Mouse (Mus musculus): ENCODE results near the gene Rslcan18. TPM values are rescaled to one million over a fixed set of nuclear protein-coding genes. Genes with fewer than 3 reads are reported as not detected.
"Not testable (repeated sequence)": the region's sequence is repeated elsewhere in the genome, so short reads cannot be mapped to it uniquely, and the experiment has no call there.

Rslcan18 gene
- under 1 TPM in 3 of 4 experiments, not detected in 1; 0.33 to 0.58 (median 0.39) TPM for total RNA-seq (2022)

- DNase-seq (ENCODE audit: low spot score in 2 of 2) = not testable (repeated sequence)
These were observed at the start of gene Rslcan18 for GRCm38 (mm10) chr13:67116163-67116562. Rslcan18 (minus strand) TSS chr13:67116263.

GRCm38 (mm10) chr13:67128038-67128721 lies 12.1 kb upstream of the Rslcan18 start:
- DNase-seq (ENCODE audit: low spot score in 2 of 2) = peak; percentile 82 to 85

- DNase-seq (ENCODE audit: low spot score in 2 of 2) = not testable (repeated sequence)
These were observed 11.4 kb upstream of the Rslcan18 start for GRCm38 (mm10) chr13:67127507-67127906.

- no peak for DNase-seq (ENCODE audit: low spot score in 2 of 2)
These were observed 8.4 kb upstream of the Rslcan18 start for GRCm38 (mm10) chr13:67124460-67124859.

- DNase-seq (ENCODE audit: low spot score in 2 of 2) = not testable (repeated sequence)
These were observed 5.3 kb upstream of the Rslcan18 start, which contains the start of gene Zfp759 for GRCm38 (mm10) chr13:67121360-67121759. Zfp759 (plus strand) TSS chr13:67121660.

GRCm38 (mm10) chr13:67113287-67113686 lies 2.8 kb downstream of the Rslcan18 start:
- no peak for DNase-seq (ENCODE audit: low spot score in 2 of 2)

GRCm38 (mm10) chr13:67112096-67112495 lies 4.0 kb downstream of the Rslcan18 start:
- peak in 1 of 2 experiments; percentile 28 for DNase-seq (ENCODE audit: low spot score in 2 of 2)

- DNase-seq (ENCODE audit: low spot score in 2 of 2) = peak; percentile 12 to 32
These were observed 7.2 kb downstream of the Rslcan18 start for GRCm38 (mm10) chr13:67108821-67109206.

GRCm38 (mm10) chr13:67108194-67108820 lies 7.8 kb downstream of the Rslcan18 start, which contains the start of gene Gm28557:
Gm28557 (minus strand) TSS chr13:67108604.
- peak; percentile 63 to 92 for DNase-seq (ENCODE audit: low spot score in 2 of 2)

GRCm38 (mm10) chr13:67107681-67108080 lies 8.4 kb downstream of the Rslcan18 start:
- no peak for DNase-seq (ENCODE audit: low spot score in 2 of 2)

- no peak for DNase-seq (ENCODE audit: low spot score in 2 of 2)
These were observed 18.2 kb downstream of the Rslcan18 start, which contains the start of gene Zfp708 for GRCm38 (mm10) chr13:67097876-67098275. Zfp708 (minus strand) TSS chr13:67097976.

- no peak for DNase-seq (ENCODE audit: low spot score in 2 of 2)
These were observed 25.9 kb downstream of the Rslcan18 start for GRCm38 (mm10) chr13:67090154-67090553.

- no peak for DNase-seq (ENCODE audit: low spot score in 2 of 2)
These were observed 34.1 kb downstream of the Rslcan18 start for GRCm38 (mm10) chr13:67081946-67082345.

- peak; percentile 55 to 70 for DNase-seq (ENCODE audit: low spot score in 2 of 2)
These were observed 34.8 kb downstream of the Rslcan18 start for GRCm38 (mm10) chr13:67081142-67081713.

- no peak for DNase-seq (ENCODE audit: low spot score in 2 of 2)
These were observed 38.8 kb downstream of the Rslcan18 start for GRCm38 (mm10) chr13:67077244-67077643.

GRCm38 (mm10) chr13:67072786-67073185 lies 43.3 kb downstream of the Rslcan18 start:
- DNase-seq (ENCODE audit: low spot score in 2 of 2) = no peak

- DNase-seq (ENCODE audit: low spot score in 2 of 2) = no peak
These were observed 50.7 kb downstream of the Rslcan18 start for GRCm38 (mm10) chr13:67065386-67065785.

- no peak for DNase-seq (ENCODE audit: low spot score in 2 of 2)
These were observed 53.6 kb downstream of the Rslcan18 start for GRCm38 (mm10) chr13:67062427-67062826.

GRCm38 (mm10) chr13:67060786-67061358 lies 55.2 kb downstream of the Rslcan18 start, which contains the start of gene Zfp712:
Zfp712 (minus strand) TSS chr13:67061170.
- peak; percentile 84 to 93 for DNase-seq (ENCODE audit: low spot score in 2 of 2)

GRCm38 (mm10) chr13:67060161-67060785 lies 55.8 kb downstream of the Rslcan18 start:
- DNase-seq (ENCODE audit: low spot score in 2 of 2) = no peak
